Comparison of ENCODE assay signal across 8 mouse cellular contexts in genomic region chr16:45743591-45744144, GRCm38 (mm10). TPM values are rescaled to one million over a fixed set of nuclear protein-coding genes. Genes with fewer than 3 reads are reported as not detected.
DNase-seq lines count a peak whose midpoint lies in the region; ATAC-seq and TF ChIP-seq lines count a peak whose summit lies in the region.

No protein-coding gene starts in this region.

- no peak overlapping the region for H3K9ac ChIP-seq in heart, embryonic 15.5 days
- H3K9ac ChIP-seq in forebrain, embryonic 14.5 days (ENCODE audit: low read length) = peak overlapping the region; percentile 95; the same call in 1 of the 2 replicates
- no peak overlapping the region for H3K9ac ChIP-seq in liver, postnatal 0 days (replicated peaks)

- no peak for ATAC-seq in heart, embryonic 15.5 days (replicated peaks; ENCODE audit: insufficient number of reproducible peaks, insufficient read depth, low FRiP score, low read depth)
- ATAC-seq in forebrain, embryonic 14.5 days = 0 out of 2 replicates have a peak, but pooled peaks have one; percentile 6
- no peak for ATAC-seq in liver, postnatal 0 days
- ATAC-seq in erythroid progenitor cell, adult 5-6 weeks (replicated peaks; ENCODE audit: low FRiP score, poor library complexity, severe bottlenecking) = no peak

- no peak for DNase-seq in heart, adult 8-10 months (ENCODE audit: low spot score)
- peak; percentile 9 for DNase-seq in MN1 (ENCODE audit: low spot score)
- DNase-seq in forebrain, embryonic 14.5 days (ENCODE audit: low spot score) = no peak
- DNase-seq in liver, postnatal 0 days = no peak
- DNase-seq in gastrocnemius, postnatal 4 days (ENCODE audit: low spot score in 2 of 2) = no peak
- DNase-seq in natural killer cell, adult 2 months (ENCODE audit: low spot score in 2 of 2) = no peak

- no peak overlapping the region for H3K4me3 ChIP-seq in heart, embryonic 15.5 days
- peak overlapping the region; percentile 77; the same call in 1 of the 2 replicates for H3K4me3 ChIP-seq in forebrain, embryonic 14.5 days (ENCODE audit: low read depth, low read length)
- H3K4me3 ChIP-seq in liver, postnatal 0 days (ENCODE audit: low read depth, low read length) = no peak overlapping the region

- 72% methylated on average over 4 of the region's 4 CpGs for WGBS in heart, embryonic 15.5 days
- 72% methylated on average over 4 of the region's 4 CpGs for WGBS in forebrain, embryonic 14.5 days
- 70% methylated on average over 4 of the region's 4 CpGs for WGBS in liver, postnatal 0 days (ENCODE audit: insufficient replicate concordance)

- no peak for TF ChIP-seq CTCF in liver, postnatal 0 days (IDR thresholded peaks at IDR 0.05; ENCODE audit: low read depth)

- H3K9me3 ChIP-seq in heart, embryonic 15.5 days (replicated peaks) = no peaks in the 10 kb centered on the region
- H3K9me3 ChIP-seq in forebrain, embryonic 14.5 days (replicated peaks; ENCODE audit: control insufficient read depth, low read length) = no peaks in the 10 kb centered on the region
- H3K9me3 ChIP-seq in liver, postnatal 0 days (ENCODE audit: low read length) = no peaks in the 10 kb centered on the region

- no peaks in the 10 kb centered on the region for H3K27me3 ChIP-seq in heart, embryonic 15.5 days
- no peaks in the 10 kb centered on the region for H3K27me3 ChIP-seq in forebrain, embryonic 14.5 days (replicated peaks; ENCODE audit: control insufficient read depth, insufficient read depth, low read length)
- no peaks in the 10 kb centered on the region for H3K27me3 ChIP-seq in liver, postnatal 0 days (ENCODE audit: insufficient read depth, low read length)

- no peak overlapping the region for H3K4me2 ChIP-seq in heart, embryonic 15.5 days
- peak overlapping the region; percentile 60; the same call in 1 of the 2 replicates for H3K4me2 ChIP-seq in forebrain, embryonic 14.5 days (ENCODE audit: low read length)
- peak overlapping the region; percentile 76; the same call in 1 of the 2 replicates for H3K4me2 ChIP-seq in liver, postnatal 0 days (ENCODE audit: low read depth, low read length)

- peak overlapping the region; percentile 97; the same call in 1 of the 2 replicates for H3K27ac ChIP-seq in heart, embryonic 15.5 days
- H3K27ac ChIP-seq in forebrain, embryonic 14.5 days (ENCODE audit: low read depth, low read length) = no peak overlapping the region
- H3K27ac ChIP-seq in liver, postnatal 0 days (ENCODE audit: low read depth) = no peak overlapping the region

- peaks cover 6% of the 10 kb centered on the region for H3K4me1 ChIP-seq in heart, embryonic 15.5 days (replicated peaks)
- H3K4me1 ChIP-seq in forebrain, embryonic 14.5 days (ENCODE audit: control insufficient read depth, insufficient read depth, low read length) = peaks cover 13% of the 10 kb centered on the region
- peaks cover 13% of the 10 kb centered on the region for H3K4me1 ChIP-seq in liver, postnatal 0 days (ENCODE audit: insufficient read depth)

- peaks cover 20% of the 10 kb centered on the region for H3K36me3 ChIP-seq in heart, embryonic 15.5 days
- H3K36me3 ChIP-seq in forebrain, embryonic 14.5 days (ENCODE audit: control insufficient read depth, insufficient read depth, low read length) = 0 out of 2 replicates have a peak, but pooled peaks cover 7% of the 10 kb centered on the region
- peaks cover 6% of the 10 kb centered on the region; the same call in 1 of the 2 replicates for H3K36me3 ChIP-seq in liver, postnatal 0 days (replicated peaks; ENCODE audit: insufficient read depth, low read length)

- TF ChIP-seq EP300 in liver, postnatal 0 days (IDR thresholded peaks at IDR 0.05; ENCODE audit: low read depth) = no peak

RNA-seq across cellular contexts. Expression of gene Abhd10, which starts 0.9 kb away (rescaled TPM):
- 24.9 and 29.3 TPM in 2 replicates for polyA plus RNA-seq in heart, embryonic 15.5 days (2015; fragmentation: Nextera tagmentation; extraction: Ambion mirVana)
- total RNA-seq in heart, adult 8-10 months (2022) = 10 to 100 TPM; 16.5 to 20.8 (median 17.1) TPM
- 38.4 and 41.2 TPM in 2 replicates for polyA plus RNA-seq in forebrain, embryonic 14.5 days (2014; fragmentation: Nextera tagmentation; extraction: Ambion mirVana)
- polyA plus RNA-seq in liver, postnatal 0 days (2015; fragmentation: Nextera tagmentation; extraction: Ambion mirVana) = 13.9 TPM in 2 replicates
- 9.0 and 21.4 TPM in 2 replicates for total RNA-seq in erythroid progenitor cell, adult 5-6 weeks (2015; ENCODE audit: low replicate concordance)
- total RNA-seq in erythroid progenitor cell, adult 5-6 weeks (2017; ENCODE audit: low replicate concordance) = 18.5 and 20.4 TPM in 2 replicates
- 10 to 100 TPM; 14.3 to 16.8 TPM for total RNA-seq in gastrocnemius, postnatal 4 days (2021)

RNA-seq across cellular contexts. Expression of gene Tagln3, which starts 19.3 kb away (rescaled TPM):
- 1.8 and 8.2 TPM in 2 replicates for polyA plus RNA-seq in heart, embryonic 15.5 days (2015; fragmentation: Nextera tagmentation; extraction: Ambion mirVana)
- total RNA-seq in heart, adult 8-10 months (2022) = under 1 TPM in 3 of 4 experiments, not detected in 1; 0.60 to 0.98 (median 0.78) TPM
- 538 and 598 TPM in 2 replicates for polyA plus RNA-seq in forebrain, embryonic 14.5 days (2014; fragmentation: Nextera tagmentation; extraction: Ambion mirVana)
- polyA plus RNA-seq in liver, postnatal 0 days (2015; fragmentation: Nextera tagmentation; extraction: Ambion mirVana) = 0.08 TPM in 1 of 2 replicates, not detected in the other
- 1.4 and 2.5 TPM in 2 replicates for total RNA-seq in erythroid progenitor cell, adult 5-6 weeks (2015; ENCODE audit: low replicate concordance)
- 0.30 TPM in 1 of 2 replicates, not detected in the other for total RNA-seq in erythroid progenitor cell, adult 5-6 weeks (2017; ENCODE audit: low replicate concordance)
- total RNA-seq in gastrocnemius, postnatal 4 days (2021) = under 1 TPM; 0.44 TPM

RNA-seq across cellular contexts. Expression of gene Tmprss7, which starts 50.2 kb away (rescaled TPM):
- polyA plus RNA-seq in heart, embryonic 15.5 days (2015; fragmentation: Nextera tagmentation; extraction: Ambion mirVana) = 0.06 TPM in 1 of 2 replicates, not detected in the other
- not detected for total RNA-seq in heart, adult 8-10 months (2022)
- polyA plus RNA-seq in forebrain, embryonic 14.5 days (2014; fragmentation: Nextera tagmentation; extraction: Ambion mirVana) = 0.41 and 0.73 TPM in 2 replicates
- 0.14 TPM in 2 replicates for polyA plus RNA-seq in liver, postnatal 0 days (2015; fragmentation: Nextera tagmentation; extraction: Ambion mirVana)
- total RNA-seq in erythroid progenitor cell, adult 5-6 weeks (2015; ENCODE audit: low replicate concordance) = not detected in 2 replicates
- total RNA-seq in erythroid progenitor cell, adult 5-6 weeks (2017; ENCODE audit: low replicate concordance) = not detected in 2 replicates
- total RNA-seq in gastrocnemius, postnatal 4 days (2021) = not detected
